Mouse (Mus musculus) testis, adult 2 months (tissue): ENCODE results near the gene Rai2.

Experiments
- CTCF ChIP-seq: fragments of 200-500 bp; IDR thresholded peaks from 2 replicates; pipeline ENCODE4 v1.5.1; 2012; ENCODE audit warnings: low read depth, mild to moderate bottlenecking, inconsistent platforms, low read length, moderate library complexity; ENCODE audit not compliant: control insufficient read depth, insufficient read depth, insufficient replicate concordance
- POLR2A ChIP-seq: fragments of 200-500 bp; IDR thresholded peaks from 2 replicates; pipeline ENCODE4 v1.6.1; 2012; ENCODE audit warnings: low read depth, mild to moderate bottlenecking, inconsistent platforms, low read length, moderate library complexity; ENCODE audit not compliant: control insufficient read depth

DNA sequence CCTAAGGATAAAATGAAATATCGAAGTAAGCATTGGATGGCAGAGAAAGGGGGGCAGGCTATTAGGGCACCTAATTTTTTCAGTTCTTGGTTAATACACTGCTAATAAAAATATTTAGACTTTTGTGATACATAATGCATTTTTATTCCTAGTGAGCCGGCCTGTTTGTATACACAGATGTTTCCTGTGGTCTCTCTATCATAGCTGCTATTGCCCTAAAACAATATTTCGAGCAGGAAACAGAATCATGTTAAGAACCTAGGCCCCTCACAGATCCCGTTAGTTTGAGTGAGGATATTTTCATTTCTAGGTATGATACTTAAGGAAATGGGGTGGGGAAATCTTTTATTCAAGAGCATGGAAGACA lies 17.4 kb downstream of the Rai2 start:
- TF ChIP-seq CTCF (no peak), POLR2A (no peak)
